Mouse (Mus musculus) kidney, adult 2 months (tissue): Measurements from ENCODE around the gene Nek4.
A peak's percentile ranks its signal among the peaks of the same experiment; 100 is the strongest.

Experiments
- CTCF ChIP-seq: fragments of 200-500 bp; conservative IDR thresholded peaks from 2 replicates; pipeline ENCODE4 v1.5.1; 2011; ENCODE audit warnings: low read depth, mild to moderate bottlenecking, control low read depth, low read length, moderate library complexity, mixed read lengths; ENCODE audit not compliant: insufficient read depth, insufficient read length
- POLR2A ChIP-seq: fragments of 200-500 bp; IDR thresholded peaks from one replicate; pipeline ENCODE4 v1.6.1; 2011; ENCODE audit warnings: low read depth, low read length, control low read depth

DNA sequence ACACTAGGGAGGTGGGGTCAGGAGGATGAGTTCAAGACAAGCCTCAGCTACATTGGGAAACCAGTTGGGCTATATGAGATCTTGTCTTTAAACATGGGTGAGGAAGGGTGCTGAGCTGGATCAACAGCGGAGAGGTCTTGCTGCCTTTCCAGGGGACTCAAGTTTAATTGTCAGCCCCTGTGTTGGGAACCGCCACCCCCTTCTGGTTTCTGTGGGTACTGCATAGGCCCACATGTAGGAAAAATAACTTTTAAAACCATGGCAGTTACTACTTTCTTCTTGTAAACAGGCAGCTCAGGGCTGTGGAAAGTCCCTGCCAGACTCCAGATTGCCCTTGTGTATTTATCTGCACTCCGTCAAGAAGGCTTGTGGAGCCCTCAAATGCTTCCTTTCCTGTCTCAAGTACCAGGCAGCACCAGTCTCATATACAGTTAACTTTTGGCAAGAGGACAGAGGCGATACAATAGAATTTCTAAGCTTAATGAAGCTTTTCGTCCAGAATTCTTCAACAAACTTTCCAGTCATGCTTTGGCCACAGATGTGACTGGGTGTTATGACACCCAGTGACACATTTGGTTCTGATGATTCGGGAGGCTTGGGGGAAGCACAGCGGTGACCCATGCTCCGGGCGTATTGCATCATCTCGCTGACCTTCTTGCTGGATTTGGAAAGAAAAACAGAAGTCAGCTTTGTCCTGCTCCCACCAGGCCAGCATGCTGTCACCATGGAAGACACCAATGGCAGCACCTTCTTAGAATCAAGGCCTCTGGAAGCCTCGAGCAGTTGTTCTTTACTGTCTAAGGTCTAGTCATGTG is 7.1 kb upstream of the Nek4 start:
- peak; percentile 56 for TF ChIP-seq CTCF
- TF ChIP-seq POLR2A = no peak
